In genomic region chr15:3270646-3271077, GRCm38 (mm10) we compare ENCODE assay signal across 8 mouse cellular contexts. TPM values are rescaled to one million over a fixed set of nuclear protein-coding genes. Genes with fewer than 3 reads are reported as not detected.
A peak's percentile ranks its signal among the peaks of the same experiment; 100 is the strongest.
DNase-seq lines count a peak whose midpoint lies in the region; ATAC-seq and TF ChIP-seq lines count a peak whose summit lies in the region.

No protein-coding gene starts in this region.

- peak; percentile 90 for ATAC-seq in erythroblast, adult 5-6 weeks (replicated peaks; ENCODE audit: low FRiP score, poor library complexity, severe bottlenecking)
- ATAC-seq in heart, embryonic 11.5 days (replicated peaks; ENCODE audit: insufficient number of reproducible peaks, low FRiP score, low TSS enrichment): 0 out of 2 replicates have a peak, but pooled peaks have one; percentile 57
- peak; percentile 94 for ATAC-seq in kidney, embryonic 15.5 days (replicated peaks; ENCODE audit: low FRiP score)
- ATAC-seq in liver, embryonic 11.5 days (replicated peaks; ENCODE audit: low FRiP score): peak; percentile 93
- peak; percentile 92 for ATAC-seq in stomach, embryonic 16.5 days (ENCODE audit: insufficient read depth, low FRiP score)

- no peaks in the 10 kb centered on the region for H3K27me3 ChIP-seq in C2C12 (ENCODE audit: control insufficient read depth, insufficient read depth, insufficient read length)
- no peaks in the 10 kb centered on the region for H3K27me3 ChIP-seq in heart, embryonic 11.5 days (ENCODE audit: control insufficient read depth, insufficient read depth, low read length)
- no peaks in the 10 kb centered on the region for H3K27me3 ChIP-seq in kidney, embryonic 15.5 days
- no peaks in the 10 kb centered on the region for H3K27me3 ChIP-seq in liver, embryonic 11.5 days (replicated peaks; ENCODE audit: control insufficient read depth, insufficient read depth, low read length)
- no peaks in the 10 kb centered on the region for H3K27me3 ChIP-seq in myocyte (ENCODE audit: control insufficient read depth, insufficient read depth, insufficient read length)
- no peaks in the 10 kb centered on the region for H3K27me3 ChIP-seq in stomach, embryonic 16.5 days (ENCODE audit: control insufficient read depth, insufficient read depth, low read length)

- no peaks in the 10 kb centered on the region for H3K9me3 ChIP-seq in heart, embryonic 11.5 days (replicated peaks; ENCODE audit: control insufficient read depth, low read length)
- no peaks in the 10 kb centered on the region for H3K9me3 ChIP-seq in kidney, embryonic 15.5 days (replicated peaks)
- no peaks in the 10 kb centered on the region for H3K9me3 ChIP-seq in liver, embryonic 11.5 days (ENCODE audit: control insufficient read depth, low read length)
- no peaks in the 10 kb centered on the region for H3K9me3 ChIP-seq in stomach, embryonic 16.5 days (replicated peaks; ENCODE audit: control insufficient read depth, low read length)

- DNase-seq in brain, adult 2 months (ENCODE audit: low read depth, low spot score): peak; percentile 81
- peak; percentile 73 for DNase-seq in liver, embryonic 11.5 days (ENCODE audit: low spot score)

- H3K27ac ChIP-seq in heart, embryonic 11.5 days (ENCODE audit: low read depth, low read length): peak overlapping the region; percentile 75
- H3K27ac ChIP-seq in kidney, embryonic 15.5 days: peak overlapping the region; percentile 96
- peak overlapping the region; percentile 70; the same call in 1 of the 2 replicates for H3K27ac ChIP-seq in liver, embryonic 11.5 days (ENCODE audit: low read depth, low read length)
- peak overlapping the region; percentile 94 for H3K27ac ChIP-seq in stomach, embryonic 16.5 days (ENCODE audit: low read length)

- H3K4me1 ChIP-seq in heart, embryonic 11.5 days (ENCODE audit: control insufficient read depth, insufficient read depth, low read length): peaks cover 2% of the 10 kb centered on the region; the same call in 1 of the 2 replicates
- peaks cover 12% of the 10 kb centered on the region for H3K4me1 ChIP-seq in kidney, embryonic 15.5 days
- peaks cover 8% of the 10 kb centered on the region for H3K4me1 ChIP-seq in liver, embryonic 11.5 days (replicated peaks; ENCODE audit: control insufficient read depth, insufficient read depth, low read length)
- peaks cover 10% of the 10 kb centered on the region for H3K4me1 ChIP-seq in stomach, embryonic 16.5 days (ENCODE audit: control insufficient read depth, insufficient read depth, low read length)

- H3ac ChIP-seq in C2C12 (ENCODE audit: control insufficient read depth, insufficient read length, low read depth): no peak overlapping the region
- H3ac ChIP-seq in myocyte (ENCODE audit: control insufficient read depth, insufficient read length): no peak overlapping the region

- H3K79me2 ChIP-seq in C2C12 (ENCODE audit: control insufficient read depth, insufficient read depth) (no peaks in the 10 kb centered on the region), myocyte (ENCODE audit: control insufficient read depth, insufficient read depth) (no peaks in the 10 kb centered on the region)

- H3K4me3 ChIP-seq in C2C12 (ENCODE audit: insufficient read depth, poor library complexity, severe bottlenecking) (no peak overlapping the region), myocyte (no peak overlapping the region)
- peak overlapping the region; percentile 42 for H3K4me3 ChIP-seq in heart, embryonic 11.5 days (ENCODE audit: low read depth, low read length)
- H3K4me3 ChIP-seq in kidney, embryonic 15.5 days (replicated peaks): peak overlapping the region; percentile 45
- H3K4me3 ChIP-seq in liver, embryonic 11.5 days (ENCODE audit: low read depth, low read length): peak overlapping the region; percentile 34
- H3K4me3 ChIP-seq in stomach, embryonic 16.5 days (replicated peaks; ENCODE audit: low read length): peak overlapping the region; percentile 55

- no peaks in the 10 kb centered on the region for H3K79me3 ChIP-seq in C2C12 (ENCODE audit: low read depth)

- peak overlapping the region; percentile 60 for H3K4me2 ChIP-seq in heart, embryonic 11.5 days
- peak overlapping the region; percentile 56 for H3K4me2 ChIP-seq in kidney, embryonic 15.5 days
- H3K4me2 ChIP-seq in liver, embryonic 11.5 days: peak overlapping the region; percentile 56
- H3K4me2 ChIP-seq in myocyte (ENCODE audit: low read depth): peak overlapping the region; percentile 62
- H3K4me2 ChIP-seq in stomach, embryonic 16.5 days (ENCODE audit: low read depth, low read length): peak overlapping the region; percentile 55

- TF ChIP-seq CTCF in C2C12 (IDR thresholded peaks at IDR 0.05; ENCODE audit: control insufficient read depth, insufficient read depth, insufficient read length): no peak

- H3K9ac ChIP-seq in heart, embryonic 11.5 days (ENCODE audit: low read depth, low read length): peak overlapping the region; percentile 85
- peak overlapping the region; percentile 43; the same call in 1 of the 2 replicates for H3K9ac ChIP-seq in kidney, embryonic 15.5 days
- peak overlapping the region; percentile 66 for H3K9ac ChIP-seq in liver, embryonic 11.5 days (ENCODE audit: low read depth, low read length)
- peak overlapping the region; percentile 69 for H3K9ac ChIP-seq in stomach, embryonic 16.5 days (ENCODE audit: low read length)

- TF ChIP-seq POLR2A in myocyte (IDR thresholded peaks at IDR 0.05; ENCODE audit: insufficient read length, low read depth): no peak

- WGBS in heart, embryonic 11.5 days (ENCODE audit: insufficient replicate concordance): 4% methylated on average over 12 of the region's 12 CpGs
- 1% methylated on average over 12 of the region's 12 CpGs for WGBS in kidney, embryonic 15.5 days
- 4% methylated on average over 12 of the region's 12 CpGs for WGBS in liver, embryonic 11.5 days
- 3% methylated on average over 12 of the region's 12 CpGs for WGBS in stomach, embryonic 16.5 days

- H3K36me3 ChIP-seq in C2C12 (ENCODE audit: control insufficient read depth, insufficient read depth) (no peaks in the 10 kb centered on the region), myocyte (ENCODE audit: control insufficient read depth, insufficient read depth) (no peaks in the 10 kb centered on the region)
- no peaks in the 10 kb centered on the region for H3K36me3 ChIP-seq in heart, embryonic 11.5 days (ENCODE audit: control insufficient read depth, insufficient read depth, low read length)
- H3K36me3 ChIP-seq in kidney, embryonic 15.5 days: peaks cover 2% of the 10 kb centered on the region
- H3K36me3 ChIP-seq in liver, embryonic 11.5 days (ENCODE audit: control insufficient read depth, insufficient read depth, low read length): no peaks in the 10 kb centered on the region; the same call in 1 of the 2 replicates
- H3K36me3 ChIP-seq in stomach, embryonic 16.5 days (ENCODE audit: control insufficient read depth, insufficient read depth, low read length): no peaks in the 10 kb centered on the region

TF ChIP-seq in C2C12, 6 proteins besides CTCF, POLR2A, EP300 and RAD21:
- TF ChIP-seq USF1 (IDR thresholded peaks at IDR 0.05; ENCODE audit: low read depth) (no peak), MAX (IDR thresholded peaks at IDR 0.05) (no peak), MYOG (IDR thresholded peaks at IDR 0.05; ENCODE audit: control insufficient read depth, extremely low read depth, insufficient read length) (no peak), FOSL1 (IDR thresholded peaks at IDR 0.05; ENCODE audit: insufficient read depth, low read length, poor library complexity, severe bottlenecking) (no peak), CEBPB (IDR thresholded peaks at IDR 0.05; ENCODE audit: low read depth) (peak; percentile 30), MYOD1 (IDR thresholded peaks at IDR 0.05; ENCODE audit: control insufficient read depth, insufficient read length, low read depth) (no peak)

TF ChIP-seq in myocyte, 11 proteins besides CTCF, POLR2A, EP300 and RAD21:
- TF ChIP-seq TCF12 (IDR thresholded peaks at IDR 0.05; ENCODE audit: insufficient read depth, poor library complexity, severe bottlenecking) (no peak), MYOG (IDR thresholded peaks at IDR 0.05; ENCODE audit: control insufficient read depth in 1 of 3, insufficient read depth in 1 of 3, insufficient read length in 2 of 3, low read depth in 2 of 3) (no peak), REST (IDR thresholded peaks at IDR 0.05; ENCODE audit: insufficient read depth, insufficient read length) (no peak), USF1 (IDR thresholded peaks at IDR 0.05; ENCODE audit: low read depth) (no peak), SRF (IDR thresholded peaks at IDR 0.05; ENCODE audit: control insufficient read depth, insufficient read length, low read depth) (no peak), POLR2AphosphoS2 (IDR thresholded peaks at IDR 0.05; ENCODE audit: insufficient read length, low read depth) (peak; percentile 22), MAX (IDR thresholded peaks at IDR 0.05; ENCODE audit: low read depth) (no peak), E2F4 (IDR thresholded peaks at IDR 0.05; ENCODE audit: insufficient read depth) (no peak), CEBPB (IDR thresholded peaks at IDR 0.05; ENCODE audit: insufficient read depth, poor library complexity, severe bottlenecking) (peak; percentile 33; the same call in 1 of the 2 replicates), MYOD1 (IDR thresholded peaks at IDR 0.05; ENCODE audit: control insufficient read depth in 1 of 3, insufficient read length in 2 of 3, low read depth in 2 of 3) (no peak), TCF3 (IDR thresholded peaks at IDR 0.05; ENCODE audit: insufficient read length, low read depth) (no peak)

RNA-seq across cellular contexts. Expression of gene Selenop, which starts 2.3 kb away (rescaled TPM):
- polyA plus RNA-seq in C2C12 (2012; fragmentation: generic; extraction: Trizol) (0.41 TPM), myocyte (2012; fragmentation: generic; extraction: Trizol) (5.1 TPM)
- 201 and 232 TPM in 2 replicates for total RNA-seq in erythroblast, adult 5-6 weeks (2015; ENCODE audit: low replicate concordance)
- total RNA-seq in erythroblast, adult 5-6 weeks (2017; ENCODE audit: low replicate concordance): 89.9 and 99.8 TPM in 2 replicates
- 77.8 and 83.7 TPM in 2 replicates for polyA plus RNA-seq in heart, embryonic 11.5 days (2014; fragmentation: Nextera tagmentation; extraction: Ambion mirVana)
- polyA plus RNA-seq in kidney, embryonic 15.5 days (2015; fragmentation: Nextera tagmentation; extraction: Ambion mirVana): 134 and 147 TPM in 2 replicates
- polyA plus RNA-seq in liver, embryonic 11.5 days (2014; fragmentation: Nextera tagmentation; extraction: Ambion mirVana): 268 and 281 TPM in 2 replicates
- 377 and 381 TPM in 2 replicates for polyA plus RNA-seq in stomach, embryonic 16.5 days (2015; fragmentation: Nextera tagmentation; extraction: Ambion mirVana)

RNA-seq across cellular contexts. Expression of gene Ccdc152, which starts 32.7 kb away (rescaled TPM):
- polyA plus RNA-seq in C2C12 (2012; fragmentation: generic; extraction: Trizol) (not detected), myocyte (2012; fragmentation: generic; extraction: Trizol) (not detected)
- total RNA-seq in erythroblast, adult 5-6 weeks (2015; ENCODE audit: low replicate concordance): not detected in 2 replicates
- total RNA-seq in erythroblast, adult 5-6 weeks (2017; ENCODE audit: low replicate concordance): 3.2 TPM in 1 of 2 replicates, not detected in the other
- 0.18 and 0.27 TPM in 2 replicates for polyA plus RNA-seq in heart, embryonic 11.5 days (2014; fragmentation: Nextera tagmentation; extraction: Ambion mirVana)
- 0.37 TPM in 1 of 2 replicates, not detected in the other for polyA plus RNA-seq in kidney, embryonic 15.5 days (2015; fragmentation: Nextera tagmentation; extraction: Ambion mirVana)
- 0.32 TPM in 1 of 2 replicates, not detected in the other for polyA plus RNA-seq in liver, embryonic 11.5 days (2014; fragmentation: Nextera tagmentation; extraction: Ambion mirVana)
- polyA plus RNA-seq in stomach, embryonic 16.5 days (2015; fragmentation: Nextera tagmentation; extraction: Ambion mirVana): 0.22 and 0.28 TPM in 2 replicates

Comparison
In these comparisons a context has a peak if more than half of its experiments do, and no peak if none do; other contexts are left out.
1. H3K4me3 ChIP-seq: peak in heart, embryonic 11.5 days (single experiment), kidney, embryonic 15.5 days (single experiment), liver, embryonic 11.5 days (single experiment) and stomach, embryonic 16.5 days (single experiment); none in C2C12 (single experiment) and myocyte (single experiment).
2. RNA of gene Selenop, which starts 2.3 kb away (polyA plus RNA-seq): 377 to 381 TPM in stomach, embryonic 16.5 days, 268 to 281 TPM in liver, embryonic 11.5 days, 134 to 147 TPM in kidney, embryonic 15.5 days and 77.8 to 83.7 TPM in heart, embryonic 11.5 days; 5.1 TPM in myocyte (single experiment) and 0.41 TPM in C2C12 (single experiment); every median in the first group is over 10 times any median in the second.
3. Peak in every context shown above with its lines, with median percentiles within 50 percentile points of each other: ATAC-seq, H3K27ac ChIP-seq, H3K4me2 ChIP-seq and H3K9ac ChIP-seq.